In the genomic region with DNA sequence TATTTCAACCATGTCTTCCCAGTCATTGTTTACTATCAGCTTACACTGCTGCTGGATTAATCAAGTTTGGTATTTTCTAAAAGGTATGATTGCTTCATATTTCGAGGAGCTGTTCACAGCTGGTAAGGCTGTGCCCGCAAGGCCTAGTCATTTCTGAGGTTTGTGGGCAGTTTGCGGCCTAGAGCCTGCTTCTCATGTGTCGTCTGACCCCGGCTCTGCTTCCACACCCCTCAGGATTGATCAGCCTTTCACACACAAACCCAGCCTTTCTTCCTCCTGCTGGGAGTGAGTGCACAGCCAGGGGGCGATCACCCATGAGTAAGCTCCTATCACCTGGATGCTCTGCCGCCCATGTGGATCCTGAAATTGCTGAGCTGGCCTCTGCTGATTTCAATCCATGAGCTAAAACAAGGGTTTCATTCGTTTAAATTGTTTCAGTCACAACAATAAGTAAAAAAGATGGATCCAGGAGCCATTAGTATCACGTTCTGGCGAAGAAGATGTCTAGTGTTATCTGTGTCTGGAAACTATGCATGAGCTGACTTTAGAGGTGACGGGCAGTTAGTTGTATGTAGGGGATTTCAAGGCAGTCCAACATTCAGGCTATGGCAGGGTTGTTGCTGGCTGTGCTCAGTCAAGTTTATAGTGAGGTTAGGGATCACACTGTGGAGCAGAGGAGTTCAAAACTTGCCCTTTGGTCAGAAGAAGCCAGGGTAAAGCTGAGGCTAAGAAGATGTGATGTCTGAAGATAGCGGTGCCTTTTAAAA, we compare ENCODE assay signal across 17 mouse cellular contexts. TPM values are rescaled to one million over a fixed set of nuclear protein-coding genes. Genes with fewer than 3 reads are reported as not detected.
DNase-seq lines count a peak whose midpoint lies in the region; ATAC-seq and TF ChIP-seq lines count a peak whose summit lies in the region.
"Had no signal": no experiment of that assay in that cellular context is flagged by ENCODE, and none has a peak within 500 bp of the region (broad histone marks: within the 10 kb centered on the region; RNA-seq: fewer than 3 reads in every experiment).

No protein-coding gene starts in this region.

- no peaks in the 10 kb centered on the region for H3K27me3 ChIP-seq in lung, embryonic 14.5 days (ENCODE audit: insufficient read depth, low read length)
- no peaks in the 10 kb centered on the region for H3K27me3 ChIP-seq in Patski
- H3K27me3 ChIP-seq in forebrain, embryonic 11.5 days (ENCODE audit: control insufficient read depth, insufficient read depth, low read length), result no peaks in the 10 kb centered on the region
- H3K27me3 ChIP-seq: limb, embryonic 15.5 days had no signal

- H3K4me1 ChIP-seq in lung, embryonic 14.5 days (ENCODE audit: insufficient read depth), result no peaks in the 10 kb centered on the region
- no peaks in the 10 kb centered on the region for H3K4me1 ChIP-seq in forebrain, embryonic 11.5 days (replicated peaks; ENCODE audit: control insufficient read depth, insufficient read depth, low read length)
- H3K4me1 ChIP-seq: forebrain, embryonic 10.5 days; heart, embryonic 10.5 days; limb, embryonic 15.5 days had no signal

- H3K27ac ChIP-seq in lung, embryonic 14.5 days (ENCODE audit: low read depth), result no peak overlapping the region
- H3K27ac ChIP-seq in forebrain, embryonic 11.5 days (ENCODE audit: low read depth, low read length), result no peak overlapping the region
- H3K27ac ChIP-seq: forebrain, embryonic 10.5 days; heart, embryonic 10.5 days; limb, embryonic 15.5 days had no signal

- 76% methylated on average over 12 of the region's 12 CpGs for WGBS in lung, embryonic 14.5 days
- 70% methylated on average over 12 of the region's 12 CpGs for WGBS in forebrain, embryonic 11.5 days

- no peaks in the 10 kb centered on the region for H3K9me3 ChIP-seq in lung, embryonic 14.5 days (ENCODE audit: low read depth, low read length)
- H3K9me3 ChIP-seq in forebrain, embryonic 11.5 days (ENCODE audit: control insufficient read depth, low read length), result no peaks in the 10 kb centered on the region
- H3K9me3 ChIP-seq: forebrain, embryonic 10.5 days; heart, embryonic 10.5 days; limb, embryonic 15.5 days had no signal

- DNase-seq in CD4-positive, CD25-positive, alpha-beta regulatory T cell, adult 2 months (ENCODE audit: low read depth, low spot score), result peak; percentile 25
- DNase-seq in lung, embryonic 14.5 days, result no peak
- DNase-seq in lung, postnatal 4 days, result no peak
- no peak for DNase-seq in Patski (ENCODE audit: low read depth, low spot score)
- no peak for DNase-seq in forebrain, embryonic 11.5 days (ENCODE audit: low spot score)
- DNase-seq in c-Kit-positive CD71-positive TER-119-positive erythroid progenitor cells, embryonic 14.5 days (ENCODE audit: low spot score), result no peak
- DNase-seq: adrenal gland, postnatal 14 days; cerebellum, adult 11-12 months; heart, postnatal 36 days; kidney, postnatal 36 days; right cerebral cortex, postnatal 25 days had no signal

- no peak for ATAC-seq in CD4-positive, CD25-positive, alpha-beta regulatory T cell, adult 4 months
- no peak for ATAC-seq in lung, embryonic 14.5 days (ENCODE audit: insufficient read depth)
- no peak for ATAC-seq in Patski
- ATAC-seq in megakaryocyte progenitor cell, adult 5-6 weeks (replicated peaks; ENCODE audit: poor library complexity), result peak; percentile 52
- no peak for ATAC-seq in forebrain, embryonic 11.5 days (replicated peaks; ENCODE audit: low FRiP score)
- ATAC-seq: inflammation-experienced regulatory T-cells, adult 6 months had no signal

- no peaks in the 10 kb centered on the region for H3K36me3 ChIP-seq in lung, embryonic 14.5 days (ENCODE audit: insufficient read depth)
- H3K36me3 ChIP-seq in forebrain, embryonic 11.5 days (ENCODE audit: control insufficient read depth, insufficient read depth, low read length), result no peaks in the 10 kb centered on the region
- H3K36me3 ChIP-seq: forebrain, embryonic 10.5 days; heart, embryonic 10.5 days; limb, embryonic 15.5 days had no signal

- in situ Hi-C loops in Patski (cut with MboI; ENCODE audit: low pct_unique_long_range_greater_than_20kb), result no loop called here

- H3K4me2 ChIP-seq in lung, embryonic 14.5 days, result no peak overlapping the region
- no peak overlapping the region for H3K4me2 ChIP-seq in forebrain, embryonic 11.5 days (ENCODE audit: low read depth, low read length, severe bottlenecking)
- H3K4me2 ChIP-seq: limb, embryonic 15.5 days had no signal

- TF ChIP-seq CTCF in lung, embryonic 14.5 days (IDR thresholded peaks at IDR 0.05; ENCODE audit: low read depth), result peak; percentile 23; the same call in 1 of the 2 replicates
- peak; percentile 21 for TF ChIP-seq CTCF in Patski (IDR thresholded peaks at IDR 0.05)

- CTCF ChIA-PET in Patski (lab: Charles Lee), result interaction anchor here (0.7 to 1.2 kb wide), 3 partner anchors 8 to 20 kb away, joined by 3 read pairs; no protein-coding TSS in a partner anchor

- H3K4me3 ChIP-seq in lung, embryonic 14.5 days (ENCODE audit: low read depth, low read length), result no peak overlapping the region
- H3K4me3 ChIP-seq in forebrain, embryonic 11.5 days (ENCODE audit: low read depth, low read length), result no peak overlapping the region
- H3K4me3 ChIP-seq: forebrain, embryonic 10.5 days; heart, embryonic 10.5 days; limb, embryonic 15.5 days had no signal

- H3K9ac ChIP-seq in lung, embryonic 14.5 days, result no peak overlapping the region
- no peak overlapping the region for H3K9ac ChIP-seq in forebrain, embryonic 11.5 days (ENCODE audit: low read length)
- H3K9ac ChIP-seq: limb, embryonic 15.5 days had no signal

- POLR2A ChIA-PET in Patski (lab: Charles Lee), result no interaction called here

RNA-seq across cellular contexts. Expression of a gene that starts 33.7 kb away (rescaled TPM):
- polyA plus RNA-seq in CD4-positive, CD25-positive, alpha-beta regulatory T cell, adult 4 months (2017; shearing (Covaris generic)), result 1 to 10 TPM; 1.4 to 2.0 TPM
- polyA plus RNA-seq in lung, embryonic 14.5 days (2014; fragmentation: Nextera tagmentation; extraction: Ambion mirVana), result 7.7 and 7.9 TPM in 2 replicates
- not detected for polyA plus RNA-seq in Patski (2021)
- 9.3 and 12.0 TPM in 2 replicates for total RNA-seq in megakaryocyte progenitor cell, adult 5-6 weeks (2015)
- 10.4 and 10.6 TPM in 2 replicates for total RNA-seq in megakaryocyte progenitor cell, adult 5-6 weeks (2017)
- polyA plus RNA-seq in forebrain, embryonic 11.5 days (2014; fragmentation: Nextera tagmentation; extraction: Ambion mirVana), result 0.93 and 0.99 TPM in 2 replicates
